Mouse (Mus musculus) forebrain, embryonic 16.5 days (tissue): ENCODE measurements around the gene Tmem265. TPM values are rescaled to one million over a fixed set of nuclear protein-coding genes. Genes with fewer than 3 reads are reported as not detected.

ENCODE experiments used
- ATAC-seq: fragments of 200-750 bp; cut with Nextera tagmentation; 2 replicates; pipeline ENCODE4 v1.8.0; 2017; ENCODE audit warnings: mild to moderate bottlenecking, moderate library complexity
- H3K27ac ChIP-seq: fragments of 300-500 bp; sonication (generic); 2 replicates; pipeline ENCODE4 v1.5.1; 2014; ENCODE audit warnings: low read length, control low read depth
- H3K27me3 ChIP-seq: fragments of 300-500 bp; sonication (generic); replicated peaks from 2 replicates; pipeline ENCODE4 v1.6.1; 2014; ENCODE audit warnings: low read length; ENCODE audit not compliant: control insufficient read depth, insufficient read depth
- H3K36me3 ChIP-seq: fragments of 300-500 bp; sonication (generic); 2 replicates; pipeline ENCODE4 v1.6.1; 2014; ENCODE audit not compliant: control insufficient read depth, insufficient read depth
- H3K4me1 ChIP-seq: fragments of 300-500 bp; sonication (generic); replicated peaks from 2 replicates; pipeline ENCODE4 v1.6.1; 2014; ENCODE audit warnings: low read length; ENCODE audit not compliant: control insufficient read depth, insufficient read depth
- H3K4me2 ChIP-seq: fragments of 300-500 bp; sonication (generic); 2 replicates; pipeline ENCODE4 v1.6.1; 2014; ENCODE audit warnings: mild to moderate bottlenecking, low read length, control low read depth
- H3K4me3 ChIP-seq: fragments of 300-500 bp; sonication (generic); replicated peaks from 2 replicates; pipeline ENCODE4 v1.5.1; 2014; ENCODE audit warnings: mild to moderate bottlenecking, low read length, control low read depth
- H3K9ac ChIP-seq: fragments of 300-500 bp; sonication (generic); replicated peaks from 2 replicates; pipeline ENCODE4 v1.6.1; 2014; ENCODE audit warnings: low read depth, low read length, control low read depth
- H3K9me3 ChIP-seq: fragments of 300-500 bp; sonication (generic); 2 replicates; pipeline ENCODE4 v1.6.1; 2016; ENCODE audit warnings: low read length; ENCODE audit not compliant: control insufficient read depth
- WGBS: fragments of 180-500 bp; shearing (Covaris S2); extraction: QIAGEN DNeasy Blood & Tissue Kit; methylation state at CpG from one replicate; pipeline ENCODE4 v1.1.7; 2014; 5-methylcytosine and 5-hydroxymethylcytosine counted together
- polyA plus RNA-seq: library from polyadenylated mRNA; unstranded; fragments of >200 nt; fragmentation: Nextera tagmentation; extraction: Ambion mirVana; gene quantifications from 2 replicates; pipeline ENCODE4 v1.2.1, GENCODE M21; 2015

The Tmem265 gene
- polyA plus RNA-seq, 1 experiment from 2014 or later: 6.2 TPM

DNA sequence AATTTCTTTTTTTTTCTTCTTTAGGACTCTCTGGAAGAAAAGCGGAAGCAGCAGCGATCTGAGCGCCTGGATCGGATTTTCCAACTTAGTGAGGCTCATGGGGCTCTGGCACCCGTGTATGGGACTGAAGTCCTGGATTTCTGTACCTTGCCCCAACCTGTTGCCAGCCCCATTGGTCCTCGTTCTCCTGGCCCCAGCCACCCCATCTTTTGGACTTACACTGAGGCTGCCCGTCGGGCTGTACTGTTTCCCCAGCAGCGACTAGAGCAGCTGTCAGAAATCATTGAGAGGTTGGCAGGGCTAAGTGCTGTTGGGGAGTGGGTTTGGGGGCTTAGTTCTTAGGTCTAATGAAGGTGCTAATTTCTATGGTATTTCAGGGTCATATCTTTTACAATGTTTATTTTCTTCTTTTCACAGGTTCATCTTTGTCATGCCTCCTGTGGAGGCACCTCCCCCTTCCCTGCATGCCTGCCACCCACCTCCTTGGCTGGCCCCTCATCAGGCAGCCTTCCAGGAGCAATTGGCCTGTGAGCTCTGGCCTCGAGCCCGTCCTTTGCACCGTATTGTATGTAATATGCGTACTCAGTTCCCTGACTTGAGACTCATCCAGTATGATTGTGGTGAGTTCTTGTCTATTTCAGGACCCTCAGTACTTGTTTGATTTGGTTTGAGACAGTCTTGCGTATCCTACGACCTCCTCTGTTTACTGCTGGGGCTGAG lies 11.9 kb upstream of the Tmem265 start:
- Histone ChIP-seq H3K27me3 (no peaks in the 10 kb centered on the region), H3K4me2 (no peak overlapping the region), H3K36me3 (peaks cover 39% of the 10 kb centered on the region), H3K4me3 (no peak overlapping the region), H3K9me3 (no peaks in the 10 kb centered on the region), H3K9ac (no peak overlapping the region), H3K27ac (no peak overlapping the region), H3K4me1 (no peaks in the 10 kb centered on the region)
- 71% methylated on average over 15 of the region's 15 CpGs for WGBS
- no peak for ATAC-seq

GRCm38 (mm10) chr7:127551558-127551957 lies 9.6 kb upstream of the Tmem265 start:
- 96% methylated on average over 8 of the region's 8 CpGs for WGBS
- no peak overlapping the region for H3K4me3 ChIP-seq
- no peak for ATAC-seq
- no peak overlapping the region for H3K9ac ChIP-seq
- no peaks in the 10 kb centered on the region for H3K4me1 ChIP-seq
- no peaks in the 10 kb centered on the region for H3K9me3 ChIP-seq
- no peak overlapping the region for H3K27ac ChIP-seq
- no peaks in the 10 kb centered on the region for H3K27me3 ChIP-seq
- H3K4me2 ChIP-seq: no peak overlapping the region
- H3K36me3 ChIP-seq: peaks cover 42% of the 10 kb centered on the region

- Histone ChIP-seq H3K9me3 (no peaks in the 10 kb centered on the region), H3K9ac (no peak overlapping the region), H3K4me1 (no peaks in the 10 kb centered on the region), H3K27ac (no peak overlapping the region), H3K4me3 (no peak overlapping the region), H3K4me2 (no peak overlapping the region), H3K36me3 (peaks cover 43% of the 10 kb centered on the region), H3K27me3 (no peaks in the 10 kb centered on the region)
- ATAC-seq: no peak
- 92% methylated on average over 11 of the region's 11 CpGs for WGBS
Measured at GRCm38 (mm10) chr7:127560580-127560979, 610 bp upstream of the Tmem265 start.

DNA sequence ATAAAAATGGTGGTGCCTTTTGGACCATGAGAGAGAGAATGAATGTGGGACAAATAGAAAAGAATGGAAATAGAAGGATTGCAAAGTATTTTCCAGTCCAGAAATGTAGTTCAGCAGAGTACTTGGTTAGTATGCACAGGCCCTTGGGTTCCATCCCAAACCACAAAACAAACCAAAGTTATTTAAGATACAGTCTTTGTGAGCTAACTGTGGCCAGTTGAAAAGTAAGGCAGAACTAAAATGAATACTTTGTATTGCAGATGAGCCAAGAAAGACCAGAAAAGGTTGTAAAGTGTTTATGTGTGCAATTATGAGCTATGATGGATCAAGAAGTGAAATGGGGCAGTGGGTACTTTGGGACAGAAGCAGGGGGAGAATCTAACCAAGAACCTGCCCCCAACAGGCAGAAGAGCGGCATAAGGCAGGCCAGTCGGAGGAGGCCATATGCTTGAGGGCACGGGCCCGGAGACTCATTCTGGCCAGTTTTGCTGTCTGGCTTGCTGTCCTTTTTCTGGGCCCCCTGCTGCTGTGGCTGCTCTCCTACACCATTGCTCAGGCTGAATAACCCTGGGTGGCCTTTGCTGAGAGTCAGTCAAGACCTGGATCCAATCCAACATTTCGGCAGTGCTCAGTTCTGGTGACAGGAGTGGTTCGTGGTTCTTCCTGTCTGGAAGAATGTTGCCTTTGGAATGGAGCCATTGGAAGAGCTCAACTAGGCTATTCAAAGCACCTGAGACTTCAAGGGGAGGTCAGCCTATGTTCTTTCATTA lies 3.4 kb downstream of the Tmem265 start:
- no peaks in the 10 kb centered on the region for H3K4me1 ChIP-seq
- no peak overlapping the region for H3K9ac ChIP-seq
- H3K36me3 ChIP-seq: peaks cover 14% of the 10 kb centered on the region
- H3K4me3 ChIP-seq: no peak overlapping the region
- no peaks in the 10 kb centered on the region for H3K27me3 ChIP-seq
- ATAC-seq: no peak
- 71% methylated on average over 6 of the region's 6 CpGs for WGBS
- no peak overlapping the region for H3K27ac ChIP-seq
- no peak overlapping the region for H3K4me2 ChIP-seq
- H3K9me3 ChIP-seq: no peaks in the 10 kb centered on the region

DNA sequence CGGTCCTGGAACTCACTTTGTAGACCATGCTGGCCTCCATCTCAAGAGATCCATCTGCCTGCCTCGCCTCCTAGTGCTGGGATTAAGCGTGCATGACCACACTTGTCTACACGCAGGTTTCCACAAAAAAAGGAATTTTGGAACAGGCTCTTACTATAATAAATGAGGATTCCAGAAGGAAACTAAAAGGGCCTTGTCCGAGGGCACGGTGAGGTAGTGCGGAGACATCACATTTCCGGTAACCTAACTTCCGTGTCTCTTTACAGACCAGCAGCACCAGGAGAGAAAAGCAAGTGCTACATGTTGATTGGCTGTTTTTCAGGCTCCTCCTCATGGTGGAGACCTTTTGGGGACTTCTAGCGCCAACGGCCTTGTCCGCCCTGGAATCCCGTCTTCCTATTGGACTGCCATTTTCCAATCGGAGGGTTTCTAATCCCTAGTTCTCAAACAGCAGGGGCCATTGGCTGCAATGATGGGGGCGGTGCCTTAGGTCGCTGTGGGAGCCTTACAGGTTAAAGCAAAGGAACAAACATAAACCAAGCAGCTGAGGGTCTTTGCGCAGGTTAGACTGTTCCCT lies 11.8 kb downstream of the Tmem265 start, which contains the start of gene Phkg2:
TSS of gene Phkg2 (plus strand) at position 446 of the 577 bp plus-strand sequence.
- Histone ChIP-seq H3K9ac (peak within 1 kb of the TSS; percentile 73), H3K4me3 (peak within 1 kb of the TSS; percentile 66), H3K36me3 (no peaks in the 10 kb centered on the region), H3K9me3 (no peaks in the 10 kb centered on the region), H3K4me1 (peaks cover 22% of the 10 kb centered on the region), H3K27me3 (no peaks in the 10 kb centered on the region), H3K27ac (peak within 1 kb of the TSS; percentile 63), H3K4me2 (peak within 1 kb of the TSS; percentile 89)
- peak; percentile 99 for ATAC-seq
- under 1% methylated on average over 17 of the region's 17 CpGs for WGBS

DNA sequence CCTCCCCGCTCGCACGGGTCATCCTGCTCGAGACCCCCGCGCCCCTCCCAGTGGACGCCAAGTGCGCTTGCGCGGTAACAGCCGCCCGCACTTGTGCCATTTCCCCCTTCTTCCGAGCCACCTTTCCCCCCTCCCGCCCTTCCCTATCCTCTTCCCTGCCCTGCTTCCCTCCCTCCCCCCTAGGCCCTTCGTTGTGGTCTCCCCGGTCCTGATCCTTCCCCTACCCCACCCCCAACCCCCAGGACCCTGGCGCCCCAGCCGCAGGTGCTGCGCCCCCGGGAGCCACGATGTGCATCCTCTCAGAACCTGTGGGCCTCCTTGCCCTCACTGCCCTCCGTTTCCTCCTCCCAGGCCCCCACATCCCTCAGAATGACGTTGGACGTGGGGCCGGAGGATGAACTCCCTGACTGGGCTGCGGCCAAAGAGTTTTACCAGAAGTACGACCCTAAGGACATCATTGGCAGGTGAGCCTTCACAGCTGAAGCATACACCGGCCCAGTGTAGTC lies 12.4 kb downstream of the Tmem265 start:
- 0 out of 2 replicates have a peak overlapping the region, but pooled peaks have one; percentile 5 for H3K27ac ChIP-seq
- H3K4me3 ChIP-seq: peak overlapping the region; percentile 66
- H3K9ac ChIP-seq: peak overlapping the region; percentile 73
- H3K9me3 ChIP-seq: no peaks in the 10 kb centered on the region
- peak overlapping the region; percentile 89 for H3K4me2 ChIP-seq
- H3K4me1 ChIP-seq: peaks cover 22% of the 10 kb centered on the region
- 1% methylated on average over 24 of the region's 28 CpGs for WGBS
- ATAC-seq: peak; percentile 69
- no peaks in the 10 kb centered on the region for H3K27me3 ChIP-seq
- H3K36me3 ChIP-seq: no peaks in the 10 kb centered on the region

DNA sequence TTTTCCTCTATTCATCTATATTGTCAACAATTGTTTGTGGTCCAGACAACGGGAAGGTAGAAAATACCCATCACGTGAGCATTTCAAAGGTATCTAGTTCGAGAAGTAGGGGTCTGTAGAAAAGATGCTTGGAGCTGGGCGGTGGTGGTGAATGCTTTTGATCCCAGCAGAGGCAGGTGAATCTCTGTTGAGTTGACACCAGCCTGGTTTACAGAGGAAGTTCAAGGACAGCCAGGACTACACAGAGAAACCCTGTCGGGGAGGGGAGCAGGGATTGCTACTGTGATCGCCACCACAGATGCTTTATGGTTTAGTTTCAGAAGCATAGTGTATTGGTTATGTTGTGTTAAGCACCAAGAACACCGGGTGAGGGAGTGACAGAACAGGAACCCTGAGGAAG lies 12.9 kb downstream of the Tmem265 start:
- H3K4me2 ChIP-seq: peak overlapping the region; percentile 89
- H3K4me3 ChIP-seq: peak overlapping the region; percentile 66
- H3K27ac ChIP-seq: no peak overlapping the region
- WGBS: 17% methylated on average over 7 of the region's 7 CpGs
- H3K9ac ChIP-seq: peak overlapping the region; percentile 73
- H3K9me3 ChIP-seq: no peaks in the 10 kb centered on the region
- no peaks in the 10 kb centered on the region for H3K36me3 ChIP-seq
- ATAC-seq: no peak
- peaks cover 22% of the 10 kb centered on the region for H3K4me1 ChIP-seq
- no peaks in the 10 kb centered on the region for H3K27me3 ChIP-seq

DNA sequence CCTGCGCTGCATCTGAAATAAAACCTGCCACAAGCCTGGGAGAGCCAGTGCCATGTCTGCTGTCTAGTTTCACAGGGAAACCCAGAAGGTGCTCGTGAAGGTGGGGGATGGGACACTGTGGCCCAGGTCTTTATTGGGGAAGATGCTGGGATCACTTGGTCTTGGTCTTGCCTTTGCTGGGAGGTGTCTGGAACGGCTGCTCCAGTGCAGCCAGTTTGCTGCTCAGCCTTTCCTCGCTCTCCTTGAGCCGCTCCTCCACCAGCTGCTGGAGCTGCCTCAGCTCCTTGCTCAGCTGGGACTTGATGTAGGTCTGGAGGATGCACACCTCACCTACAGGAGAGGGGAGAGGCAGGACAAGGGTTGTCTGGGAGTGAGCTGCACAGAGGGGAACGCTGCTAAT lies 22.1 kb downstream of the Tmem265 start:
- Histone ChIP-seq H3K9ac (no peak overlapping the region), H3K36me3 (peaks cover 15% of the 10 kb centered on the region), H3K4me3 (no peak overlapping the region), H3K9me3 (no peaks in the 10 kb centered on the region), H3K4me1 (peaks cover 9% of the 10 kb centered on the region), H3K4me2 (no peak overlapping the region), H3K27ac (no peak overlapping the region), H3K27me3 (no peaks in the 10 kb centered on the region)
- 90% methylated on average over 6 of the region's 6 CpGs for whole genome bisulfite sequencing
- ATAC-seq: no peak

GRCm38 (mm10) chr7:127585031-127585430 lies 23.8 kb downstream of the Tmem265 start:
- no peaks in the 10 kb centered on the region for H3K9me3 ChIP-seq
- H3K4me1 ChIP-seq: peaks cover 19% of the 10 kb centered on the region
- no peak overlapping the region for H3K4me2 ChIP-seq
- H3K27ac ChIP-seq: no peak overlapping the region
- no peak overlapping the region for H3K4me3 ChIP-seq
- H3K9ac ChIP-seq: no peak overlapping the region
- WGBS: 93% methylated on average over 7 of the region's 7 CpGs
- H3K27me3 ChIP-seq: no peaks in the 10 kb centered on the region
- H3K36me3 ChIP-seq: peaks cover 14% of the 10 kb centered on the region
- no peak for ATAC-seq
